In genomic region chr4:142773651-142774151, GRCm38 (mm10) we compare ENCODE assay signal across 9 mouse cellular contexts.
A peak's percentile ranks its signal among the peaks of the same experiment; 100 is the strongest.
DNase-seq lines count a peak whose midpoint lies in the region; ATAC-seq lines count a peak whose summit lies in the region.
"Had no signal": no experiment of that assay in that cellular context is flagged by ENCODE, and none has a peak within 500 bp of the region (broad histone marks: within the 10 kb centered on the region; RNA-seq: fewer than 3 reads in every experiment).

No protein-coding gene starts in this region.

- no peak overlapping the region for H3K4me3 ChIP-seq in forebrain, embryonic 12.5 days (replicated peaks)
- no peak overlapping the region for H3K4me3 ChIP-seq in kidney, embryonic 15.5 days (replicated peaks)
- H3K4me3 ChIP-seq in neural tube, embryonic 15.5 days (replicated peaks), result no peak overlapping the region
- no peak overlapping the region for H3K4me3 ChIP-seq in heart, embryonic 10.5 days
- H3K4me3 ChIP-seq: limb, embryonic 13.5 days had no signal

- H3K4me1 ChIP-seq in forebrain, embryonic 12.5 days, result peaks cover 47% of the 10 kb centered on the region
- H3K4me1 ChIP-seq in kidney, embryonic 15.5 days, result peaks cover 48% of the 10 kb centered on the region
- peaks cover 37% of the 10 kb centered on the region for H3K4me1 ChIP-seq in neural tube, embryonic 15.5 days
- H3K4me1 ChIP-seq in heart, embryonic 10.5 days, result peaks cover 20% of the 10 kb centered on the region

- WGBS in forebrain, embryonic 12.5 days, result 23% methylated on average over 10 of the region's 10 CpGs
- WGBS in kidney, embryonic 15.5 days, result 24% methylated on average over 10 of the region's 10 CpGs
- WGBS in neural tube, embryonic 15.5 days, result 18% methylated on average over 10 of the region's 10 CpGs
- WGBS in heart, embryonic 10.5 days, result 73% methylated on average over 10 of the region's 10 CpGs

- no peaks in the 10 kb centered on the region for H3K36me3 ChIP-seq in forebrain, embryonic 12.5 days (replicated peaks)
- H3K36me3 ChIP-seq in kidney, embryonic 15.5 days, result no peaks in the 10 kb centered on the region
- H3K36me3 ChIP-seq in neural tube, embryonic 15.5 days, result no peaks in the 10 kb centered on the region
- no peaks in the 10 kb centered on the region for H3K36me3 ChIP-seq in heart, embryonic 10.5 days
- H3K36me3 ChIP-seq: limb, embryonic 13.5 days had no signal

- peak overlapping the region; percentile 28; the same call in 1 of the 2 replicates for H3K4me2 ChIP-seq in forebrain, embryonic 12.5 days
- peak overlapping the region; percentile 25 for H3K4me2 ChIP-seq in kidney, embryonic 15.5 days
- H3K4me2 ChIP-seq in neural tube, embryonic 15.5 days, result peak overlapping the region; percentile 13; the same call in 1 of the 2 replicates
- H3K4me2 ChIP-seq: limb, embryonic 13.5 days had no signal

- intact Hi-C loops in left cerebral cortex, postnatal 4 days (cut with DNase I), result no loop called here
- intact Hi-C loops in left cerebral cortex, postnatal 25 days (cut with DNase I), result no loop called here

- H3K27me3 ChIP-seq in forebrain, embryonic 12.5 days, result peaks cover 37% of the 10 kb centered on the region
- peaks cover 7% of the 10 kb centered on the region for H3K27me3 ChIP-seq in kidney, embryonic 15.5 days
- H3K27me3 ChIP-seq in neural tube, embryonic 15.5 days (replicated peaks), result peaks cover 5% of the 10 kb centered on the region; the same call in 1 of the 2 replicates
- H3K27me3 ChIP-seq in heart, embryonic 10.5 days (ENCODE audit: insufficient read depth, poor library complexity, severe bottlenecking), result no peaks in the 10 kb centered on the region

- ATAC-seq in forebrain, embryonic 12.5 days (ENCODE audit: low FRiP score), result no peak
- ATAC-seq in kidney, embryonic 15.5 days (replicated peaks; ENCODE audit: low FRiP score), result peak; percentile 43
- ATAC-seq in neural tube, embryonic 15.5 days (ENCODE audit: low FRiP score), result no peak; the same call in 1 of the 2 replicates

- DNase-seq in left cerebral cortex, postnatal 4 days, result peak; percentile 95
- no peak for DNase-seq in left cerebral cortex, postnatal 25 days (ENCODE audit: low spot score in 2 of 2)
- DNase-seq in ovary, postnatal 14 days (ENCODE audit: low spot score), result no peak
- DNase-seq in urinary bladder, postnatal 36 days (ENCODE audit: low spot score in 2 of 2), result no peak
- DNase-seq in heart, embryonic 10.5 days (ENCODE audit: low spot score), result no peak

- no peaks in the 10 kb centered on the region for H3K9me3 ChIP-seq in forebrain, embryonic 12.5 days
- no peaks in the 10 kb centered on the region for H3K9me3 ChIP-seq in kidney, embryonic 15.5 days (replicated peaks)
- H3K9me3 ChIP-seq in neural tube, embryonic 15.5 days (replicated peaks), result no peaks in the 10 kb centered on the region
- no peaks in the 10 kb centered on the region for H3K9me3 ChIP-seq in heart, embryonic 10.5 days
- H3K9me3 ChIP-seq: limb, embryonic 13.5 days had no signal

- peak overlapping the region; percentile 17; the same call in 1 of the 2 replicates for H3K9ac ChIP-seq in forebrain, embryonic 12.5 days
- H3K9ac ChIP-seq in kidney, embryonic 15.5 days, result no peak overlapping the region
- no peak overlapping the region for H3K9ac ChIP-seq in neural tube, embryonic 15.5 days (replicated peaks)
- H3K9ac ChIP-seq: limb, embryonic 13.5 days had no signal

- H3K27ac ChIP-seq in forebrain, embryonic 12.5 days, result peak overlapping the region; percentile 21
- no peak overlapping the region for H3K27ac ChIP-seq in kidney, embryonic 15.5 days
- H3K27ac ChIP-seq in neural tube, embryonic 15.5 days (replicated peaks), result peak overlapping the region; percentile 74
- H3K27ac ChIP-seq in heart, embryonic 10.5 days, result no peak overlapping the region
- H3K27ac ChIP-seq: limb, embryonic 13.5 days had no signal

Comparison
In these comparisons a context has a peak if more than half of its experiments do, and no peak if none do; other contexts are left out.
1. H3K27ac ChIP-seq: peak in forebrain, embryonic 12.5 days (single experiment) and neural tube, embryonic 15.5 days (single experiment); none in kidney, embryonic 15.5 days (single experiment) and heart, embryonic 10.5 days (single experiment).
2. Peak in every context shown above with its lines, with median percentiles within 50 percentile points of each other: H3K4me2 ChIP-seq.